Mouse (Mus musculus) forebrain, embryonic 16.5 days (tissue): Measurements from ENCODE around the gene Myo18b. TPM values are rescaled to one million over a fixed set of nuclear protein-coding genes. Genes with fewer than 3 reads are reported as not detected.

Experiments used
- ATAC-seq: fragments of 200-750 bp; cut with Nextera tagmentation; 2 replicates; pipeline ENCODE4 v1.8.0; 2017; ENCODE audit warnings: mild to moderate bottlenecking, moderate library complexity
- H3K27ac ChIP-seq: fragments of 300-500 bp; sonication (generic); 2 replicates; pipeline ENCODE4 v1.5.1; 2014; ENCODE audit warnings: low read length, control low read depth
- H3K27me3 ChIP-seq: fragments of 300-500 bp; sonication (generic); replicated peaks from 2 replicates; pipeline ENCODE4 v1.6.1; 2014; ENCODE audit warnings: low read length; ENCODE audit not compliant: control insufficient read depth, insufficient read depth
- H3K36me3 ChIP-seq: fragments of 300-500 bp; sonication (generic); 2 replicates; pipeline ENCODE4 v1.6.1; 2014; ENCODE audit not compliant: control insufficient read depth, insufficient read depth
- H3K4me1 ChIP-seq: fragments of 300-500 bp; sonication (generic); replicated peaks from 2 replicates; pipeline ENCODE4 v1.6.1; 2014; ENCODE audit warnings: low read length; ENCODE audit not compliant: control insufficient read depth, insufficient read depth
- H3K4me2 ChIP-seq: fragments of 300-500 bp; sonication (generic); 2 replicates; pipeline ENCODE4 v1.6.1; 2014; ENCODE audit warnings: mild to moderate bottlenecking, low read length, control low read depth
- H3K4me3 ChIP-seq: fragments of 300-500 bp; sonication (generic); replicated peaks from 2 replicates; pipeline ENCODE4 v1.5.1; 2014; ENCODE audit warnings: mild to moderate bottlenecking, low read length, control low read depth
- H3K9ac ChIP-seq: fragments of 300-500 bp; sonication (generic); replicated peaks from 2 replicates; pipeline ENCODE4 v1.6.1; 2014; ENCODE audit warnings: low read depth, low read length, control low read depth
- H3K9me3 ChIP-seq: fragments of 300-500 bp; sonication (generic); 2 replicates; pipeline ENCODE4 v1.6.1; 2016; ENCODE audit warnings: low read length; ENCODE audit not compliant: control insufficient read depth
- WGBS: fragments of 180-500 bp; shearing (Covaris S2); extraction: QIAGEN DNeasy Blood & Tissue Kit; methylation state at CpG from one replicate; pipeline ENCODE4 v1.1.7; 2014; 5-methylcytosine and 5-hydroxymethylcytosine counted together
- polyA plus RNA-seq: library from polyadenylated mRNA; unstranded; fragments of >200 nt; fragmentation: Nextera tagmentation; extraction: Ambion mirVana; gene quantifications from 2 replicates; pipeline ENCODE4 v1.2.1, GENCODE M21; 2015

Myo18b gene
- polyA plus RNA-seq, 1 experiment from 2014 or later, result 1.1 TPM

DNA sequence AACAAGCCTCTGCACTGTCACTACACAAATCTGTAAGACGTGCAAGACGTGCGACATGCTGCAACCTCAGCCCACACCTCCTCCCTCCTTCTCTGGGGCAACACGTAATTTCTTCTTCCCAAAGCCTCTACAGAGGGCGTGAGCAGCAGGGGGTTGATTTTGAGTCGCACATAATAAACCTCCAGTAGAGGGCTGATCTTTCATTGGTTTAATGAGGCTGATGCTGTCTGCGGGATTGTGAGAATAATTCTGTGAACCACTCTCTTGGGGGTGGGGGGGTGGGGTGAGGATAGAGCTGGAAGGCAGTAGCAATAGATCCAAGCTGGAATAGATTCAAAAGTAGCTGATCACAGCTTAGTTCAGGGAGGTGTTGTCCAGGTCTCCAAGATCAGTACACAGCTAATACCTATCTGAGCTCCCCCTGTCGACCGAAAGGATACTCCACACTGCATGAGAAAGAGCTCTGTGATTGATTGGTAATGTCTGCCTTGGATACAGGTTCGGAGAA lies 235.2 kb downstream of the Myo18b start:
- ATAC-seq, result peak; percentile 68
- no peak overlapping the region for H3K9ac ChIP-seq
- H3K4me3 ChIP-seq, result no peak overlapping the region
- peak overlapping the region; percentile 27; the same call in 1 of the 2 replicates for H3K4me2 ChIP-seq
- no peaks in the 10 kb centered on the region for H3K27me3 ChIP-seq
- H3K4me1 ChIP-seq, result peaks cover 28% of the 10 kb centered on the region
- H3K36me3 ChIP-seq, result no peaks in the 10 kb centered on the region
- H3K9me3 ChIP-seq, result no peaks in the 10 kb centered on the region
- 16% methylated on average over 10 of the region's 10 CpGs for WGBS
- H3K27ac ChIP-seq, result no peak overlapping the region

DNA sequence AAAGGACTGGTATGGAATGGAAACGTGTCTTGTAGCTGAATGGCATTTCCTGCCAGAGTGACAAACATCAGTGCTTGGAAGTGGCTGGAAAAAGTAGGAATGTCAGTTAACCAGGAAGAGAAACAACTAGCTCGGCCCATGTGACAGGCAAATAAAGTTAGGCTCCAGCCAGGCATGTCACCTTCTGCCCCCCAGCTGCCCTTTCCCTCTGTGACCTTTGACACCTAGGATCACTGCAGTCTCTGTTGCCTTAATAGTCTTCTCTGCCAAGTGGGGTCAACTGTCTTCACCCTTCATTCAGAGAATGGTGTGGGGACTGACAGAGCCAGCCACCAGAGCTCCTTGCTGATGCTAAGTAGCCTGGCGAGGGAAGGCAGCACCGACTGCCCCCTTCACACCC lies 236.9 kb downstream of the Myo18b start:
- ATAC-seq, result no peak
- no peak overlapping the region for H3K27ac ChIP-seq
- peaks cover 35% of the 10 kb centered on the region for H3K4me1 ChIP-seq
- H3K36me3 ChIP-seq, result no peaks in the 10 kb centered on the region
- H3K4me2 ChIP-seq, result no peak overlapping the region
- WGBS, result 71% methylated on average over 4 of the region's 4 CpGs
- H3K4me3 ChIP-seq, result no peak overlapping the region
- H3K9me3 ChIP-seq, result no peaks in the 10 kb centered on the region
- H3K27me3 ChIP-seq, result no peaks in the 10 kb centered on the region
- no peak overlapping the region for H3K9ac ChIP-seq

DNA sequence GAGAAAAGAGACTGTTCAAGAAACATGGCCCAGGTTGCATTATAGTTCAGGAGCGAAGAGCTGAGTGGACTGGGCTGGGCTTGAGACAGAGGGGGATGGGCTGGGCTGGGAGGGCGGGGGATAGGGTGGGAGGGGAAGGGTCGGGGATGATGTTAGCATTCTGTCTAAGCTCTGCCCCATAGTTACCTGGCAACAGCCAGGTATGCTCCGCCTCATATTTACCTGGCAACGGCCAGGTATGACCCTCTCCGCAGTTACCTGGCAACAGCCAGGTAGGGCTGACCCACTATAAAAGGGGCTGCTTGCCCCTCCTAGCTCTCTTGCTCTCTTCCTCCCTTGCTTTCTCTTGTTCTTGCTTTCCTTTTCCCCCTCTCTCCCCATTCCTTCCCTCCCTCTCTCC lies 239.4 kb downstream of the Myo18b start:
- no peak overlapping the region for H3K4me2 ChIP-seq
- no peak overlapping the region for H3K27ac ChIP-seq
- no peaks in the 10 kb centered on the region for H3K36me3 ChIP-seq
- H3K27me3 ChIP-seq, result no peaks in the 10 kb centered on the region
- peaks cover 32% of the 10 kb centered on the region for H3K4me1 ChIP-seq
- no peak overlapping the region for H3K4me3 ChIP-seq
- ATAC-seq, result no peak
- H3K9me3 ChIP-seq, result no peaks in the 10 kb centered on the region
- WGBS, result 6% methylated on average over 5 of the region's 6 CpGs
- no peak overlapping the region for H3K9ac ChIP-seq

DNA sequence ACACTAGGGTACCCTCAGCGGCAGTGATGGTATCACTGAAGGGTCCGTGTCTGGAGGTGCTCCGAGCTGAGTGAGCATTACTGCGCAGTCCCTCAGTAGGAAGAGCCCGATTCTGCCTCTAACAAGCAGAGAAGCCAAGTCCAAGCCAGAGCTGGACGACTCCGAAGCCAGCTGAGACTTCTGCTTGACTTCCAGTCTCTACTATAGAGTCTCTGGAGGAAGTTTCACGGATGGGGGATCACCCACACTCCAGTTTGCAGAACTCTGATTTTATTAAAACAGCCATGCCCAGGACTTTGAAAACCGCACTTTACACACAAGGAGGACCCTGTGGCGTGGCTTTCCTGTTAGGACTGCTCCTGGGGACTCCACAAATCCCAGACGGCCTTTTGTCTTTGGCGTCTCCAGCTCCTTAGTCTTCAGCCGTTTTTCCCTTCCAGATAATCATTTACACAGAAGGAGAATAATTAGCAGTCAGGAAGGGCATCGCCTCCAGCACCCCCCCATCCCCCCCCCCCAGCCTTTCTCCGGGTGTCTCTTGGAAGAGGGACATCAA lies 240.1 kb downstream of the Myo18b start:
- Histone ChIP-seq H3K9ac (0 out of 2 replicates have a peak overlapping the region, but pooled peaks have one; percentile 5), H3K4me3 (peak overlapping the region; percentile 28), H3K4me1 (peaks cover 32% of the 10 kb centered on the region), H3K4me2 (peak overlapping the region; percentile 38), H3K36me3 (no peaks in the 10 kb centered on the region), H3K9me3 (no peaks in the 10 kb centered on the region), H3K27me3 (no peaks in the 10 kb centered on the region), H3K27ac (no peak overlapping the region)
- ATAC-seq, result 0 out of 2 replicates have a peak, but pooled peaks have one; percentile 13
- under 1% methylated on average over 15 of the region's 15 CpGs for WGBS

DNA sequence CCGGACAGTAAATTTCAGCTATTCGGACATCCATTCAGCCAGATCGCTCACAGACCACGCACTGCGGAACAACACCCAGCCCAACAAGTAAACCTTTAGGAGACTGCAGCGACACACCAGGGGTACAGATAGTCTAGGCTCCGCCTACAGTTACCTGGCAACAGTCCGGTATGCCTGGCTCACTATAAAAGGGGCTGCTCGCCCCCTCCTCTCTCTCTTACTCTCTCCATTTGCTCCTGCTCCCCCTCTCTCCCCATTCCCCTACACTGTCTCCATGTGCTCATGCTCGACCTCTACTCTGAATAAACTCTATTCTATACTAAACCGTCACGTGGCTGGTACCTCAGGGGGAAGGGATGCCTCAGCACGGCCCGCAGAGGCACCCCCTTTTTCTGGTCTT lies 240.6 kb downstream of the Myo18b start:
- H3K36me3 ChIP-seq, result no peaks in the 10 kb centered on the region
- H3K4me1 ChIP-seq, result peaks cover 27% of the 10 kb centered on the region
- no peaks in the 10 kb centered on the region for H3K9me3 ChIP-seq
- WGBS, result 1% methylated on average over 14 of the region's 14 CpGs
- peak overlapping the region; percentile 38 for H3K4me2 ChIP-seq
- no peak overlapping the region for H3K9ac ChIP-seq
- H3K27me3 ChIP-seq, result no peaks in the 10 kb centered on the region
- ATAC-seq, result peak; percentile 56
- H3K27ac ChIP-seq, result no peak overlapping the region
- H3K4me3 ChIP-seq, result peak overlapping the region; percentile 28

DNA sequence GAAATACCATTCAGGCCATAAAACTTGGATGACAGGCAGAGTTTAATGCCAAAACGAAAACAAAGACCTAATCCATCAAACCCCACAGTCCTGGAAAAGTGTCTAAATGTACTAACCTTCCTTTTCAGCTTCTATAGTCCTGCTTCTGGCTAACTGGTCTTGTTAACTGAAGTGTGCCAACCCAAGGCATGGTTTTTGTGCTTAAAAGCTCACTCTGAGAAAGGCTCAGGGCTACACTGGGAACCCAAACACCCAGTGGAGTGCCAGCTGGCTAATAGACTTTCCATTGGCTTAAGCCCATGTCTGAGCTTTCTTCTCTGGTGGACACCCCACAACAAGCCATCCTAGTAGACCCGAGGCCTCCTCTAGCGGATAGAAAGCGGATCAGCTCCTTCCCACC lies 244.1 kb downstream of the Myo18b start:
- H3K4me1 ChIP-seq, result peaks cover 22% of the 10 kb centered on the region
- no peaks in the 10 kb centered on the region for H3K36me3 ChIP-seq
- H3K4me3 ChIP-seq, result no peak overlapping the region
- H3K27me3 ChIP-seq, result no peaks in the 10 kb centered on the region
- H3K9ac ChIP-seq, result no peak overlapping the region
- H3K27ac ChIP-seq, result no peak overlapping the region
- no peaks in the 10 kb centered on the region for H3K9me3 ChIP-seq
- 59% methylated on average over 4 of the region's 4 CpGs for WGBS
- H3K4me2 ChIP-seq, result no peak overlapping the region
- ATAC-seq, result peak; percentile 69

DNA sequence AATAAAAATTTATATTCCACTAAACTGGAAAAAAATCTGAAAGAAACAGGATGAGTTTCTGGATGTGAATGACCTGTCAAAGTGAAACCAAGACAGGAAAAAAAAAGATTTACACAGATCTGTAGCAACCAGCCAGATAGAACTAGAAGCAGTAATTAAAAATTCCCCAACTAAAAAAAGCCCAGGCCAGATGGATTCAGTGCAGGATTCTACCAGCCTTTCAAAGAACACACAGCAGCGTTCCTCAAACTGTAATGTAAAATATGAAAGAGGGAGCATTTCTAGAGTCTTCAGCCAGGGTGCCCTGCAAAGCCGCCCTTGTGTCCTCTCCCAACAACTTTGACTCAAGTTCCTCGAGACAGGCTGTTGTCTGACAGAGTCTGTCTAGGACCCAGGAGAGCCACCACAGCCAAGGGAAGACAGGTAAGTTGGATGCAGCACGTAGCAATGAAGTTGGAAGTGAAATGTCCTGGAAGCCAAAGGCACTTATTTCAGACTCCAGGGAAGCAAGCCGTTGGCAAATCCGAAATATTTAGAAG lies 246.9 kb downstream of the Myo18b start:
- H3K4me3 ChIP-seq, result no peak overlapping the region
- H3K4me2 ChIP-seq, result no peak overlapping the region
- H3K9me3 ChIP-seq, result no peaks in the 10 kb centered on the region
- WGBS, result 82% methylated on average over 6 of the region's 6 CpGs
- H3K27ac ChIP-seq, result peak overlapping the region; percentile 58
- no peak for ATAC-seq
- H3K4me1 ChIP-seq, result no peaks in the 10 kb centered on the region
- no peaks in the 10 kb centered on the region for H3K36me3 ChIP-seq
- no peaks in the 10 kb centered on the region for H3K27me3 ChIP-seq
- H3K9ac ChIP-seq, result no peak overlapping the region

DNA sequence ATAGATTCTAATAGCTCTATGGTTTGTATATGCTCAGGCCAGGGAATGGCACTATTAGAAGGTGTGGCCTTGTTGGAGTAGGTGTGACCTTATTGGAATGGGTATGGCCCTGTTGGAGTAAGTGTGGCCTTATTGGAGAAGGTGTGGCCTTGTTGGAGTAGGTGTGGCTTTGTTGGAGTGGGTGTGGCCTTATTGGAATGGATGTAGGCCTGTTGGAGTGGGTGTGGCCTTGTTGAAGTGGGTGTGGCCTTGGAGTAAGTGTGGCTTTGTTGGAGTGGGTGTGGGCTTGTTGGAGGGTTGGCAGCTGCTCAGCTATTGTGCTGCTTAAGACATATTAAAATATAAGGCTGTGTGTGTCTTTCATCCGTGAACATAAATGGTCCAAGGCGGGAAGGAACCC lies 249.3 kb downstream of the Myo18b start:
- H3K4me2 ChIP-seq, result no peak overlapping the region
- ATAC-seq, result no peak
- H3K36me3 ChIP-seq, result no peaks in the 10 kb centered on the region
- no peaks in the 10 kb centered on the region for H3K27me3 ChIP-seq
- 52% methylated on average over 2 of the region's 2 CpGs for WGBS
- H3K4me3 ChIP-seq, result no peak overlapping the region
- no peaks in the 10 kb centered on the region for H3K9me3 ChIP-seq
- H3K27ac ChIP-seq, result no peak overlapping the region
- H3K4me1 ChIP-seq, result peaks cover 7% of the 10 kb centered on the region
- no peak overlapping the region for H3K9ac ChIP-seq

DNA sequence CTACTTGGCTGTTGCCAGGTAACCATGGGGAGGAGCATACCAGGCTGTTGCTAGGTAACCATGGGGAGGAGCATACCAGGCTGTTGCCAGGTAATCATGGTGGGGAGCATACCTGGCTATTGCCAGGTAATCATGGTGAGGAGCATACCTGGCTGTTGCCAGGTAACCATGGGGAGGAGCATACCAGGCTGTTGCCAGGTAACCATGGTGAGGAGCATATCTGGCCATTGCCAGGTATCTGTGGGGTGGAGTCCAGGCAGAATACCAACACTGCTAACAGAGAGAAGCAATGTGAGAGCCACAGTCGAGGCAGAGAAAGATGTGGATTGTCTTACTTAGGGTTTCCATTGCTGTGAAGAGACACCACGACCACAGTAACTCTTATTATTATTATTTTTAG lies 250.6 kb downstream of the Myo18b start:
- no peak overlapping the region for H3K4me3 ChIP-seq
- H3K4me2 ChIP-seq, result no peak overlapping the region
- no peak for ATAC-seq
- H3K4me1 ChIP-seq, result peaks cover 12% of the 10 kb centered on the region
- no peaks in the 10 kb centered on the region for H3K27me3 ChIP-seq
- WGBS, result 87% methylated on average over 2 of the region's 2 CpGs
- no peak overlapping the region for H3K9ac ChIP-seq
- no peaks in the 10 kb centered on the region for H3K36me3 ChIP-seq
- no peaks in the 10 kb centered on the region for H3K9me3 ChIP-seq
- H3K27ac ChIP-seq, result no peak overlapping the region
